Mouse (Mus musculus): ENCODE data around the gene Zfp612. TPM values are rescaled to one million over a fixed set of nuclear protein-coding genes. Genes with fewer than 3 reads are reported as not detected.

Zfp612 gene
- total RNA-seq, 4 experiments from 2014 or later = 5.7 to 9.3 (median 7.7) TPM

DNA sequence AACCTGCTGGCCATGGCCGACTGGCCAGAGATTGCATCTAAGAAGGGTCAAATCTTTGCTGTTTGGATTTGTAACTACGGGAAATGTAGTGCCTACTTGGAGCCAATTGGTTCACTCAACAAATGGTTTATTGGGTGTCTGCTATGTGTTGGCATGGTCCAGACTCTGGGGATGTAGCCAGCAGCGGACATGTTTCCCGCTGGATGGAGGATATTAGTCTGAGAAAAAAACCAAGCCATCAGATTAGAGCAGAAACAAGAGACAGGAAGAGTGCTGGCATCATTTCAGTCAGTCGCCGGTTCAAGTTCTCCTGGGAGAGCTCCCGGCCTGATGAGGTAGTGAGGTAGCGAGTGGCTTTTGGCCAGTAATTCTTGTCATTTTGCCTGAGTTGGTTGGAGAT is 54.7 kb downstream of the Zfp612 start:
- DNase-seq (ENCODE audit: low spot score) = no peak

DNA sequence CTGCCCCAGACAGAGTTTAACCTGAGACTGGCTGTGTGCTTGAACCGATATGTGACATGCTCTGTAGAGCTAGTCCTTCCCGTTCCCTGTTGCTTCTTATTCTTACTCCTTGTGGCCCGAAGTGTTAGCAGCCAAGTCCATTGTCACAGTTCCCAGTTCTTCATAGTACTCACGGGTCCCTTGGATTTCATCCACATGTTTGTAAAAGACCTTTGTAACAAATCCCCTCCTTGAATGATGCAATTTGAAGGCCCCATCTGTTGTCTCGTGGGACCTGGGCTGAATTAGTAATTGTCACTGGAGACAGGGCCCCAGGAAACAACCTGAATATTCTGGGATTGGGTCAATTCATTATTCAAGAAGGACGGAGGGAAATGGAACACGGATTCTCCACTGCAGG is 56.0 kb downstream of the Zfp612 start:
- DNase-seq (ENCODE audit: low spot score) = no peak

- DNase-seq (ENCODE audit: low spot score) = no peak
Measured at GRCm38 (mm10) chr8:110140156-110140555, 60.6 kb downstream of the Zfp612 start.

- no peak for DNase-seq (ENCODE audit: low spot score)
Measured at GRCm38 (mm10) chr8:110140770-110141169, 61.2 kb downstream of the Zfp612 start.

Other genes with a start within 250 kb of the Zfp612 start
- gene Phlpp2, start 211.2 kb upstream of the Zfp612 start, total RNA-seq (2022) = 1 to 10 TPM; 3.1 to 4.8 (median 4.2) TPM
- under 1 TPM in 2 of 4 experiments, not detected in 2; 0.17 to 0.53 TPM for gene Marveld3, start 117.5 kb upstream of the Zfp612 start, total RNA-seq (2022)
- gene Tat, start 89.3 kb upstream of the Zfp612 start, total RNA-seq (2022) = 1 to 10 TPM in 1 of 4 experiments, under 1 TPM in 3; 0.14 to 2.0 (median 0.41) TPM
- 1 to 10 TPM; 2.2 to 7.2 (median 3.2) TPM for gene Chst4, start 40.0 kb upstream of the Zfp612 start, total RNA-seq (2022)
- gene Gm21964, start 21.5 kb downstream of the Zfp612 start, total RNA-seq (2022) = not detected
- gene Gm17720, start 23.0 kb downstream of the Zfp612 start, total RNA-seq (2022) = not detected
- not detected for gene Calb2, start 88.5 kb downstream of the Zfp612 start, total RNA-seq (2022)
- 1 to 10 TPM; 2.2 to 3.0 (median 2.6) TPM for gene Cmtr2, start 135.9 kb downstream of the Zfp612 start, total RNA-seq (2022)
- under 1 TPM; 0.09 to 0.23 (median 0.13) TPM for gene Hydin, start 187.2 kb downstream of the Zfp612 start, total RNA-seq (2022)